Mouse (Mus musculus) lung, adult 2 months (tissue): ENCODE measurements at regions not wholly inside any gene's neighbourhood (a gene's known extent, or its start where the extent isn't known, plus 50 kb on each side); places are given as distances from the start of the nearest gene placed in this dataset.

Source experiments
- CTCF ChIP-seq: fragments of 200-500 bp; IDR thresholded peaks from 2 replicates; pipeline ENCODE4 v1.5.1; 2011; ENCODE audit warnings: mild to moderate bottlenecking, low read length, control low read depth; ENCODE audit not compliant: insufficient read depth
- POLR2A ChIP-seq: fragments of 200-500 bp; IDR thresholded peaks from 2 replicates; pipeline ENCODE4 v1.6.1; 2011; ENCODE audit warnings: low read depth, mild to moderate bottlenecking, control low read depth, low read length, borderline replicate concordance; ENCODE audit errors: extremely low read depth

GRCm38 (mm10) chr3:20655345-20655744 lies 288.4 kb upstream of the Agtr1b start:
- peak; percentile 25; the same call in 1 of the 2 replicates for TF ChIP-seq CTCF
- TF ChIP-seq POLR2A, result no peak
